Comparison of ENCODE assay signal across 14 mouse cellular contexts in genomic region chr5:125641531-125642147, GRCm38 (mm10).
DNase-seq lines count a peak whose midpoint lies in the region; ATAC-seq lines count a peak whose summit lies in the region.
"Had no signal": no experiment of that assay in that cellular context is flagged by ENCODE, and none has a peak within 500 bp of the region (broad histone marks: within the 10 kb centered on the region; RNA-seq: fewer than 3 reads in every experiment).

No protein-coding gene starts in this region.

- no peak overlapping the region for H3K4me3 ChIP-seq in forebrain, embryonic 11.5 days (ENCODE audit: low read depth, low read length)
- no peak overlapping the region for H3K4me3 ChIP-seq in forebrain, embryonic 10.5 days
- no peak overlapping the region for H3K4me3 ChIP-seq in forebrain, embryonic 12.5 days (replicated peaks)
- no peak overlapping the region for H3K4me3 ChIP-seq in liver, embryonic 15.5 days (replicated peaks)
- H3K4me3 ChIP-seq: heart, embryonic 15.5 days; lung, embryonic 15.5 days; midbrain, embryonic 12.5 days had no signal

- H3K4me2 ChIP-seq in forebrain, embryonic 11.5 days (ENCODE audit: low read depth, low read length, severe bottlenecking): no peak overlapping the region
- H3K4me2 ChIP-seq in forebrain, embryonic 12.5 days: peak overlapping the region; percentile 29
- H3K4me2 ChIP-seq in liver, embryonic 15.5 days: no peak overlapping the region
- H3K4me2 ChIP-seq: heart, embryonic 15.5 days; lung, embryonic 15.5 days; midbrain, embryonic 12.5 days had no signal

- no peak overlapping the region for H3K27ac ChIP-seq in forebrain, embryonic 11.5 days (ENCODE audit: low read depth, low read length)
- no peak overlapping the region for H3K27ac ChIP-seq in forebrain, embryonic 10.5 days
- H3K27ac ChIP-seq in forebrain, embryonic 12.5 days: 0 out of 2 replicates have a peak overlapping the region, but pooled peaks have one; percentile 2
- H3K27ac ChIP-seq in liver, embryonic 15.5 days (replicated peaks): no peak overlapping the region
- H3K27ac ChIP-seq: heart, embryonic 15.5 days; lung, embryonic 15.5 days; midbrain, embryonic 12.5 days had no signal

- no peak overlapping the region for H3K9ac ChIP-seq in forebrain, embryonic 11.5 days (ENCODE audit: low read length)
- no peak overlapping the region for H3K9ac ChIP-seq in forebrain, embryonic 12.5 days
- no peak overlapping the region for H3K9ac ChIP-seq in liver, embryonic 15.5 days
- H3K9ac ChIP-seq: heart, embryonic 15.5 days; lung, embryonic 15.5 days; midbrain, embryonic 12.5 days had no signal

- DNase-seq in forebrain, embryonic 11.5 days (ENCODE audit: low spot score): no peak
- no peak for DNase-seq in forebrain, embryonic 10.5 days (ENCODE audit: extremely low spot score, low spot score)
- DNase-seq in layer of hippocampus, adult 9-11 months: peak; percentile 44
- DNase-seq in layer of hippocampus, postnatal 14 days (ENCODE audit: low spot score in 2 of 2): no peak
- no peak for DNase-seq in kidney, postnatal 36 days
- DNase-seq in gastrocnemius, postnatal 25 days: no peak
- DNase-seq: cerebellum, adult 9-11 months; kidney, adult 11 months; thymus, postnatal 14 days had no signal

- no peaks in the 10 kb centered on the region for H3K27me3 ChIP-seq in forebrain, embryonic 11.5 days (ENCODE audit: control insufficient read depth, insufficient read depth, low read length)
- no peaks in the 10 kb centered on the region for H3K27me3 ChIP-seq in forebrain, embryonic 10.5 days (ENCODE audit: poor library complexity, severe bottlenecking)
- no peaks in the 10 kb centered on the region for H3K27me3 ChIP-seq in forebrain, embryonic 12.5 days
- H3K27me3 ChIP-seq in liver, embryonic 15.5 days: no peaks in the 10 kb centered on the region
- H3K27me3 ChIP-seq: heart, embryonic 15.5 days; lung, embryonic 15.5 days; midbrain, embryonic 12.5 days had no signal

- ATAC-seq in forebrain, embryonic 11.5 days (replicated peaks; ENCODE audit: low FRiP score): 0 out of 2 replicates have a peak, but pooled peaks have one; percentile 24
- peak; percentile 14; the same call in 1 of the 2 replicates for ATAC-seq in forebrain, embryonic 12.5 days (ENCODE audit: low FRiP score)
- ATAC-seq in liver, embryonic 15.5 days (ENCODE audit: insufficient read depth): peak; percentile 57

- 67% methylated on average over 18 of the region's 18 CpGs for WGBS in forebrain, embryonic 11.5 days
- WGBS in forebrain, embryonic 10.5 days: 76% methylated on average over 18 of the region's 18 CpGs
- 62% methylated on average over 18 of the region's 18 CpGs for WGBS in forebrain, embryonic 12.5 days
- WGBS in liver, embryonic 15.5 days (ENCODE audit: insufficient replicate concordance): 48% methylated on average over 18 of the region's 18 CpGs

- H3K9me3 ChIP-seq in forebrain, embryonic 11.5 days (ENCODE audit: control insufficient read depth, low read length): no peaks in the 10 kb centered on the region
- no peaks in the 10 kb centered on the region for H3K9me3 ChIP-seq in forebrain, embryonic 10.5 days
- peaks cover 3% of the 10 kb centered on the region; the same call in 1 of the 2 replicates for H3K9me3 ChIP-seq in forebrain, embryonic 12.5 days
- H3K9me3 ChIP-seq in liver, embryonic 15.5 days (replicated peaks): no peaks in the 10 kb centered on the region
- H3K9me3 ChIP-seq: heart, embryonic 15.5 days; lung, embryonic 15.5 days; midbrain, embryonic 12.5 days had no signal

- H3K36me3 ChIP-seq in forebrain, embryonic 11.5 days (ENCODE audit: control insufficient read depth, insufficient read depth, low read length): no peaks in the 10 kb centered on the region
- H3K36me3 ChIP-seq in forebrain, embryonic 10.5 days (replicated peaks): no peaks in the 10 kb centered on the region
- no peaks in the 10 kb centered on the region for H3K36me3 ChIP-seq in forebrain, embryonic 12.5 days (replicated peaks)
- no peaks in the 10 kb centered on the region for H3K36me3 ChIP-seq in liver, embryonic 15.5 days (replicated peaks)
- H3K36me3 ChIP-seq: heart, embryonic 15.5 days; lung, embryonic 15.5 days; midbrain, embryonic 12.5 days had no signal

- no peaks in the 10 kb centered on the region for H3K4me1 ChIP-seq in forebrain, embryonic 11.5 days (replicated peaks; ENCODE audit: control insufficient read depth, insufficient read depth, low read length)
- H3K4me1 ChIP-seq in forebrain, embryonic 10.5 days: no peaks in the 10 kb centered on the region; the same call in 1 of the 2 replicates
- no peaks in the 10 kb centered on the region for H3K4me1 ChIP-seq in forebrain, embryonic 12.5 days
- H3K4me1 ChIP-seq in liver, embryonic 15.5 days (replicated peaks): no peaks in the 10 kb centered on the region
- H3K4me1 ChIP-seq: heart, embryonic 15.5 days; lung, embryonic 15.5 days; midbrain, embryonic 12.5 days had no signal
